Comparison of ENCODE assay signal across 10 mouse cellular contexts in genomic region chr1:12000557-12000956, GRCm38 (mm10).
DNase-seq lines count a peak whose midpoint lies in the region; ATAC-seq lines count a peak whose summit lies in the region.
"Had no signal": no experiment of that assay in that cellular context is flagged by ENCODE, and none has a peak within 500 bp of the region (broad histone marks: within the 10 kb centered on the region; RNA-seq: fewer than 3 reads in every experiment).

No protein-coding gene starts in this region.

- no peak overlapping the region for H3K4me3 ChIP-seq in forebrain, embryonic 15.5 days
- H3K4me3 ChIP-seq: layer of hippocampus, adult 2 months; liver, embryonic 13.5 days had no signal

- H3K4me1 ChIP-seq in forebrain, embryonic 15.5 days: peaks cover 5% of the 10 kb centered on the region; the same call in 1 of the 2 replicates
- H3K4me1 ChIP-seq: liver, embryonic 13.5 days had no signal

- no peaks in the 10 kb centered on the region for H3K36me3 ChIP-seq in forebrain, embryonic 15.5 days
- H3K36me3 ChIP-seq: liver, embryonic 13.5 days had no signal

- no peak overlapping the region for H3K4me2 ChIP-seq in forebrain, embryonic 15.5 days (replicated peaks)
- H3K4me2 ChIP-seq: liver, embryonic 13.5 days had no signal

- no peaks in the 10 kb centered on the region for H3K9me3 ChIP-seq in forebrain, embryonic 15.5 days
- H3K9me3 ChIP-seq: liver, embryonic 13.5 days had no signal

- ATAC-seq in forebrain, embryonic 15.5 days (replicated peaks): peak; percentile 81

- H3K27ac ChIP-seq in forebrain, embryonic 15.5 days (replicated peaks): no peak overlapping the region
- H3K27ac ChIP-seq: layer of hippocampus, adult 2 months; liver, embryonic 13.5 days had no signal

- no peaks in the 10 kb centered on the region for H3K27me3 ChIP-seq in forebrain, embryonic 15.5 days
- H3K27me3 ChIP-seq: liver, embryonic 13.5 days had no signal

- H3K9ac ChIP-seq in forebrain, embryonic 15.5 days (replicated peaks): no peak overlapping the region
- H3K9ac ChIP-seq: liver, embryonic 13.5 days had no signal

- WGBS in forebrain, embryonic 15.5 days: 9% methylated on average over 4 of the region's 4 CpGs

- peak; percentile 7 for DNase-seq in right cerebral cortex, postnatal 14 days
- DNase-seq in right cerebral cortex, postnatal 36 days (ENCODE audit: low spot score in 2 of 2): no peak
- peak; percentile 86 for DNase-seq in mesoderm, embryonic 11.5 days (ENCODE audit: low read depth, low spot score)
- no peak for DNase-seq in adrenal gland, adult (ENCODE audit: inconsistent age in 2 of 2, low spot score in 1 of 2)
- DNase-seq in natural killer cell, adult 2 months (ENCODE audit: low spot score in 2 of 2): no peak
- DNase-seq in thymus, postnatal 36 days: no peak
- DNase-seq: gastrocnemius, postnatal 25 days; liver, embryonic 13.5 days had no signal

Comparison
In these comparisons a context has a peak if more than half of its experiments do, and no peak if none do; other contexts are left out.
1. DNase-seq: peak in right cerebral cortex, postnatal 14 days (single experiment) and mesoderm, embryonic 11.5 days (single experiment); none in right cerebral cortex, postnatal 36 days (0 of 2), adrenal gland, adult (0 of 2), natural killer cell, adult 2 months (0 of 2) and thymus, postnatal 36 days (0 of 2).